Mouse (Mus musculus): ENCODE measurements around the gene Ddah1. TPM values are rescaled to one million over a fixed set of nuclear protein-coding genes. Genes with fewer than 3 reads are reported as not detected.
A peak's percentile ranks its signal among the peaks of the same experiment; 100 is the strongest.

Ddah1 gene
- 43.7 and 45.1 TPM in 2 replicates for polyA plus RNA-seq (2011; ENCODE audit: insufficient read depth, insufficient read length, low read depth, missing spikeins)

- Histone ChIP-seq H3K9ac (ENCODE audit: low read depth, poor library complexity, severe bottlenecking) (peak within 1 kb of the TSS; percentile 69), H3K27ac (ENCODE audit: insufficient read depth, low read length) (no peak within 1 kb of the TSS; the same call in 1 of the 2 replicates), H3K4me1 (ENCODE audit: control insufficient read depth, insufficient read depth, low read length) (peaks cover 3% of the 10 kb centered on the region), H3K4me3 (ENCODE audit: low read depth, low read length) (peak within 1 kb of the TSS; percentile 75), H3K9me3 (replicated peaks; ENCODE audit: control insufficient read depth, insufficient read depth, low read length, poor library complexity, severe bottlenecking) (no peaks in the 10 kb centered on the region), H3K36me3 (ENCODE audit: control insufficient read depth, insufficient read depth, low read length, poor library complexity, severe bottlenecking) (no peaks in the 10 kb centered on the region), H3K27me3 (ENCODE audit: control insufficient read depth, insufficient read depth, low read length, poor library complexity, severe bottlenecking) (no peaks in the 10 kb centered on the region; the same call in 1 of the 2 replicates)
- no peak for TF ChIP-seq EP300 (IDR thresholded peaks at IDR 0.05; ENCODE audit: insufficient read depth, low read depth, low read length)
- no peak for TF ChIP-seq CTCF (IDR thresholded peaks at IDR 0.05; ENCODE audit: low read depth, low read length)
- TF ChIP-seq POLR2A (IDR thresholded peaks at IDR 0.05; ENCODE audit: insufficient read depth, low read length) = no peak
Measured at GRCm38 (mm10) chr3:145758561-145759378, at the start of gene Ddah1. Ddah1 (plus strand) TSS chr3:145758675.

DNA sequence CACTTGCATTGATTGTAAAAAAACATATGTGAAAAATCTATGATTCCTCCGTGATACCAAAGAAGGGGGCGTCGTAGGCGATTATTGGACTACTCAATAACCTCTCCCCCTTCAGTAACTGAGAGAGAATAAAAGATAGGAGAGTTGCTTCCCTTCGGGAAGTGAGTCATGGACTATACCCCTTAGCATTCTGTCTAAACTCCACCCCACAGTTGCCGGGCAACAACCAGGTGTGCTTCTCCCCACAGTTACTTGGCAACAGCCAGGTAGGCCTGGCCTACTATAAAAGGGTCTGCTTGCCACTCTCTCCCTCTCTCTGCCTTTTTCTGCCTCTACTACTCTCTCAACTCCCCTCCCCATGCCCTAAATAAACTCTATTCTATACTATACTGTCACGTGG is 42.6 kb upstream of the Ddah1 start:
- no peak overlapping the region for H3K9ac ChIP-seq (ENCODE audit: low read depth, poor library complexity, severe bottlenecking)
- no peaks in the 10 kb centered on the region for H3K36me3 ChIP-seq (ENCODE audit: control insufficient read depth, insufficient read depth, low read length, poor library complexity, severe bottlenecking)
- no peak overlapping the region for H3K27ac ChIP-seq (ENCODE audit: insufficient read depth, low read length)
- no peak for TF ChIP-seq CTCF (IDR thresholded peaks at IDR 0.05; ENCODE audit: low read depth, low read length)
- no peak for TF ChIP-seq POLR2A (IDR thresholded peaks at IDR 0.05; ENCODE audit: insufficient read depth, low read length)
- no peak for TF ChIP-seq EP300 (IDR thresholded peaks at IDR 0.05; ENCODE audit: insufficient read depth, low read depth, low read length)
- H3K4me3 ChIP-seq (ENCODE audit: low read depth, low read length) = no peak overlapping the region
- no peaks in the 10 kb centered on the region for H3K4me1 ChIP-seq (ENCODE audit: control insufficient read depth, insufficient read depth, low read length)
- peaks cover 3% of the 10 kb centered on the region for H3K9me3 ChIP-seq (replicated peaks; ENCODE audit: control insufficient read depth, insufficient read depth, low read length, poor library complexity, severe bottlenecking)
- H3K27me3 ChIP-seq (ENCODE audit: control insufficient read depth, insufficient read depth, low read length, poor library complexity, severe bottlenecking) = no peaks in the 10 kb centered on the region

DNA sequence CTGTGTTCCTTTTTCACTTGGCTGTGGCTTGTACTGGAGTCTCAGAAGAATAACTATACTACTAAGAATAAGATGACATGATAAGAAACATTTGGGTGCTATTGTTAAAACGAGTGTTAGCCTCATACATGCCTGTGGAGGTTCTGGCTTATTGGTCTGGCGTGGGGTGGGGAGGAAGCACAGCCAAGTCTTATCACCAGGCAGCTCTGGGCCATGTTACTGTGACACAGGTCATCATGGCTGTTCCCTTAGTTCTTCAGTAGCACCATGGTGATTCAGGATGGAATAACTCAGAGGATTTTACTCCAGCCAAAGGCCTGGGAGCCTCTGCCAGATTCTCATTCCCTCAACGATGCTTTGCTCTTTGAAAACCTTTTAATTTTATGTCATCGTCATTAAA is 38.8 kb upstream of the Ddah1 start:
- Histone ChIP-seq H3K27ac (ENCODE audit: insufficient read depth, low read length) (no peak overlapping the region), H3K4me1 (ENCODE audit: control insufficient read depth, insufficient read depth, low read length) (no peaks in the 10 kb centered on the region), H3K36me3 (ENCODE audit: control insufficient read depth, insufficient read depth, low read length, poor library complexity, severe bottlenecking) (no peaks in the 10 kb centered on the region), H3K9me3 (replicated peaks; ENCODE audit: control insufficient read depth, insufficient read depth, low read length, poor library complexity, severe bottlenecking) (peaks cover 13% of the 10 kb centered on the region), H3K9ac (ENCODE audit: low read depth, poor library complexity, severe bottlenecking) (no peak overlapping the region), H3K4me3 (ENCODE audit: low read depth, low read length) (no peak overlapping the region), H3K27me3 (ENCODE audit: control insufficient read depth, insufficient read depth, low read length, poor library complexity, severe bottlenecking) (no peaks in the 10 kb centered on the region)
- TF ChIP-seq POLR2A (IDR thresholded peaks at IDR 0.05; ENCODE audit: insufficient read depth, low read length) = no peak
- no peak for TF ChIP-seq EP300 (IDR thresholded peaks at IDR 0.05; ENCODE audit: insufficient read depth, low read depth, low read length)
- TF ChIP-seq CTCF (IDR thresholded peaks at IDR 0.05; ENCODE audit: low read depth, low read length) = no peak

GRCm38 (mm10) chr3:145725078-145725477 is 33.4 kb upstream of the Ddah1 start:
- Histone ChIP-seq H3K4me1 (ENCODE audit: control insufficient read depth, insufficient read depth, low read length) (peaks cover 6% of the 10 kb centered on the region), H3K36me3 (ENCODE audit: control insufficient read depth, insufficient read depth, low read length, poor library complexity, severe bottlenecking) (no peaks in the 10 kb centered on the region)

GRCm38 (mm10) chr3:145728336-145728735 is 30.1 kb upstream of the Ddah1 start:
- H3K4me3 ChIP-seq (ENCODE audit: low read depth, low read length) = no peak overlapping the region

More at GRCm38 (mm10) chr3:145725078-145725477, 33.4 kb upstream of the Ddah1 start:
- Histone ChIP-seq H3K27ac (ENCODE audit: insufficient read depth, low read length) (no peak overlapping the region), H3K9me3 (replicated peaks; ENCODE audit: control insufficient read depth, insufficient read depth, low read length, poor library complexity, severe bottlenecking) (peaks cover 13% of the 10 kb centered on the region), H3K27me3 (ENCODE audit: control insufficient read depth, insufficient read depth, low read length, poor library complexity, severe bottlenecking) (no peaks in the 10 kb centered on the region), H3K9ac (ENCODE audit: low read depth, poor library complexity, severe bottlenecking) (no peak overlapping the region), H3K4me3 (ENCODE audit: low read depth, low read length) (no peak overlapping the region)
- TF ChIP-seq EP300 (IDR thresholded peaks at IDR 0.05; ENCODE audit: insufficient read depth, low read depth, low read length) = no peak
- no peak for TF ChIP-seq CTCF (IDR thresholded peaks at IDR 0.05; ENCODE audit: low read depth, low read length)
- TF ChIP-seq POLR2A (IDR thresholded peaks at IDR 0.05; ENCODE audit: insufficient read depth, low read length) = no peak

DNA sequence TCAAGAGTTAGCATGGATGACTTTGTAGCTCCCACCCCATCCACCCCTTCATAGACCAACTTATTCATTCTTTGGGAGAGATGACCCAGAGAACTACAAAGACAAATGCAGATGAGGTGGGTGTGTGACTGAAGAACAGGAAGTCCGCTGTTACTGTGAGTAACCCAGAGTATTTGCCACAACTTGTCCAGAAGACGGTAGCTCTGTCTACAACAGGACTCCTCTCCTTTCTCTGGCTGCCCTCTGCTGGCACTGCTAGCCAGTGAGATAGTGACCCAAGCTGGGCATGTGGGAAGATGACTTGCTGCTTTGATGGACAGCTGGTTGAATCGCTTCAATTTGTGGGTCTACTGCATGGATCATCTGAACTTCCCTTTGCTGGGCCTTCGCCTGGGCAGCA is 28.9 kb upstream of the Ddah1 start:
- Histone ChIP-seq H3K27ac (ENCODE audit: insufficient read depth, low read length) (peak overlapping the region; percentile 5; the same call in 1 of the 2 replicates), H3K9ac (ENCODE audit: low read depth, poor library complexity, severe bottlenecking) (no peak overlapping the region), H3K4me1 (ENCODE audit: control insufficient read depth, insufficient read depth, low read length) (peaks cover 6% of the 10 kb centered on the region), H3K27me3 (ENCODE audit: control insufficient read depth, insufficient read depth, low read length, poor library complexity, severe bottlenecking) (no peaks in the 10 kb centered on the region), H3K4me3 (ENCODE audit: low read depth, low read length) (no peak overlapping the region), H3K36me3 (ENCODE audit: control insufficient read depth, insufficient read depth, low read length, poor library complexity, severe bottlenecking) (no peaks in the 10 kb centered on the region), H3K9me3 (replicated peaks; ENCODE audit: control insufficient read depth, insufficient read depth, low read length, poor library complexity, severe bottlenecking) (no peaks in the 10 kb centered on the region)
- TF ChIP-seq CTCF (IDR thresholded peaks at IDR 0.05; ENCODE audit: low read depth, low read length) = peak; percentile 36
- TF ChIP-seq POLR2A (IDR thresholded peaks at IDR 0.05; ENCODE audit: insufficient read depth, low read length) = no peak
- TF ChIP-seq EP300 (IDR thresholded peaks at IDR 0.05; ENCODE audit: insufficient read depth, low read depth, low read length) = 0 out of 2 replicates have a peak, but pooled peaks have one; percentile 13

More at GRCm38 (mm10) chr3:145728336-145728735, 30.1 kb upstream of the Ddah1 start:
- Histone ChIP-seq H3K9me3 (replicated peaks; ENCODE audit: control insufficient read depth, insufficient read depth, low read length, poor library complexity, severe bottlenecking) (no peaks in the 10 kb centered on the region), H3K27ac (ENCODE audit: insufficient read depth, low read length) (no peak overlapping the region), H3K27me3 (ENCODE audit: control insufficient read depth, insufficient read depth, low read length, poor library complexity, severe bottlenecking) (no peaks in the 10 kb centered on the region), H3K9ac (ENCODE audit: low read depth, poor library complexity, severe bottlenecking) (no peak overlapping the region), H3K36me3 (ENCODE audit: control insufficient read depth, insufficient read depth, low read length, poor library complexity, severe bottlenecking) (no peaks in the 10 kb centered on the region), H3K4me1 (ENCODE audit: control insufficient read depth, insufficient read depth, low read length) (peaks cover 6% of the 10 kb centered on the region)
- TF ChIP-seq POLR2A (IDR thresholded peaks at IDR 0.05; ENCODE audit: insufficient read depth, low read length) (no peak), EP300 (IDR thresholded peaks at IDR 0.05; ENCODE audit: insufficient read depth, low read depth, low read length) (no peak), CTCF (IDR thresholded peaks at IDR 0.05; ENCODE audit: low read depth, low read length) (no peak)

Data from ES-Bruce4 (cell line).